Mouse (Mus musculus): ENCODE results near the gene Dgkg.

Gene Dgkg

GRCm38 (mm10) chr16:22431773-22432172 is 225.2 kb downstream of the Dgkg start:
- DNase-seq, result no peak

- DNase-seq, result no peak
Observed at GRCm38 (mm10) chr16:22431335-22431734, 225.7 kb downstream of the Dgkg start.

GRCm38 (mm10) chr16:22430211-22430951 is 226.6 kb downstream of the Dgkg start:
- DNase-seq, result peak; percentile 93

GRCm38 (mm10) chr16:22429377-22429776 is 227.6 kb downstream of the Dgkg start:
- DNase-seq, result no peak

- peak; percentile 89 for DNase-seq
Observed at GRCm38 (mm10) chr16:22428853-22429341, 228.1 kb downstream of the Dgkg start.

GRCm38 (mm10) chr16:22426866-22427265 is 230.2 kb downstream of the Dgkg start:
- DNase-seq, result no peak

GRCm38 (mm10) chr16:22422256-22422655 is 234.8 kb downstream of the Dgkg start:
- no peak for DNase-seq

All from cerebellum, adult 9-10 months (tissue).